Mouse (Mus musculus): ENCODE measurements at regions not wholly inside any gene's neighbourhood (a gene's known extent, or its start where the extent isn't known, plus 50 kb on each side); places are given as distances from the start of the nearest gene placed in this dataset.

- TF ChIP-seq POLR2A (IDR thresholded peaks at IDR 0.05; ENCODE audit: control insufficient read depth, low read depth, low read length) = no peak
- no peak for TF ChIP-seq CTCF (IDR thresholded peaks at IDR 0.05; ENCODE audit: control insufficient read depth, insufficient read depth, insufficient replicate concordance, low read depth, low read length)
Measured at GRCm38 (mm10) chr10:97309580-97309979, 169.8 kb upstream of the Dcn start.
